Mouse (Mus musculus): ENCODE results near the gene Gpx1.
"Not testable (repeated sequence)": the region's sequence is repeated elsewhere in the genome, so short reads cannot be mapped to it uniquely, and the experiment has no call there.

Gpx1 gene

GRCm38 (mm10) chr9:108338886-108339781 lies at the start of gene Gpx1:
Gene Gpx1, plus strand, starts transcription at chr9:108338903.
- peak; percentile 94 to 95 for DNase-seq (ENCODE audit: low spot score in 2 of 2)

DNA sequence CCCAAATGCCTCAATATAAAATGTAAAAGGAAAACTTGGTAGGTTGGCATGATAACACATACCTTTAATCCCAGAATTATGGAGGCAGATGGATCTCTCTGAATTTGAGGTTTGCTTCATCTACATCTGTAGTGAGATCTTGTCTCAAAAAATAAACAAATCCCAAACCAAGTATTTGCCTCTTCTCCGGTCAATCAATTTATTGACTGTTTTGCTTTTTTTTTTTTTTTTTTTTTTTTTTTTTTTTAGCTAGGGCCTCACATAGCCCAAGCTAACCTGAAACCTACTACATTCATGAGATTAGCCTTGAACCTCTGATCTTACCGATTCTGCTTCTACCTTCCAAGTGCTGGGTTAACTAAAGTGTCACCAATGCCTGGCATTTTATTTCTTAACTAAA lies 49.4 kb upstream of the Gpx1 start:
- no peak for DNase-seq (ENCODE audit: low spot score in 2 of 2)

DNA sequence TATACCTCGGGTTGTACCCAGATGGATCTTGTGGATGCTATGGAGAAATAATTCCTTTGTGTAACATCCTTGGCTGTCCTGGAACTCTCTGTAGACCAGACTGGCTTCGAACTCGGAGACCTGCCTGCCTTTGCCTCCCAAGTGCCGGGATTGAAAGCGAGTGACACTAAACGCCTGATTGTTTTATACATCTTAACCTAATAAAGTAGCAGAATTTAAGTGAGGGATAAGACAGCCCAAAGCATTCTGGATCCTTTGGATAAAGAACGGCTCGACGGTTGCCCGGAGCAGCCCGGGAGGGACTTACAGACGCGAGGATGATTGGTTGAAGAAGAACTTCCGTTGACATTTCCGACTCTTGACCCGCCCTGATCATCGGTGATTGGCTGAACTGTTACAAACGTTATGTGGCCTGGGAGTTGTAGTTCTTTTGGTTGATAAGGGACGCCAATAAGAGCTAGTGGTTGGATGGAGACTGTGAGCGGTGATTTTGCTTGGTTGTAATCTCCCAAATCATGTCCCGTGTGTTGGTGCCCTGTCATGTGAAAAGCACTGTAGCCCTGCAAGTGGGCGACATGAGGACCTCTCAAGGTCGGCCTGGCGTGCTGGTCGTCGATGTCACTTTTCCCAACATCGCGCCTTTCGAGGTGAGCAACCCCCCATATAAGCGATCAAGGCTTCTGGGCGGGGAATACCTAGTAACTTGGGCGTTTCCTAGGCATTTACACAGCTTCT lies 48.5 kb upstream of the Gpx1 start, which contains the start of gene Nicn1:
TSS of gene Nicn1 (plus strand) at position 414 of the 735 bp plus-strand sequence.
- peak; percentile 88 to 89 for DNase-seq (ENCODE audit: low spot score in 2 of 2)

GRCm38 (mm10) chr9:108290773-108291172 lies 47.9 kb upstream of the Gpx1 start:
- DNase-seq (ENCODE audit: low spot score in 2 of 2), result no peak

DNA sequence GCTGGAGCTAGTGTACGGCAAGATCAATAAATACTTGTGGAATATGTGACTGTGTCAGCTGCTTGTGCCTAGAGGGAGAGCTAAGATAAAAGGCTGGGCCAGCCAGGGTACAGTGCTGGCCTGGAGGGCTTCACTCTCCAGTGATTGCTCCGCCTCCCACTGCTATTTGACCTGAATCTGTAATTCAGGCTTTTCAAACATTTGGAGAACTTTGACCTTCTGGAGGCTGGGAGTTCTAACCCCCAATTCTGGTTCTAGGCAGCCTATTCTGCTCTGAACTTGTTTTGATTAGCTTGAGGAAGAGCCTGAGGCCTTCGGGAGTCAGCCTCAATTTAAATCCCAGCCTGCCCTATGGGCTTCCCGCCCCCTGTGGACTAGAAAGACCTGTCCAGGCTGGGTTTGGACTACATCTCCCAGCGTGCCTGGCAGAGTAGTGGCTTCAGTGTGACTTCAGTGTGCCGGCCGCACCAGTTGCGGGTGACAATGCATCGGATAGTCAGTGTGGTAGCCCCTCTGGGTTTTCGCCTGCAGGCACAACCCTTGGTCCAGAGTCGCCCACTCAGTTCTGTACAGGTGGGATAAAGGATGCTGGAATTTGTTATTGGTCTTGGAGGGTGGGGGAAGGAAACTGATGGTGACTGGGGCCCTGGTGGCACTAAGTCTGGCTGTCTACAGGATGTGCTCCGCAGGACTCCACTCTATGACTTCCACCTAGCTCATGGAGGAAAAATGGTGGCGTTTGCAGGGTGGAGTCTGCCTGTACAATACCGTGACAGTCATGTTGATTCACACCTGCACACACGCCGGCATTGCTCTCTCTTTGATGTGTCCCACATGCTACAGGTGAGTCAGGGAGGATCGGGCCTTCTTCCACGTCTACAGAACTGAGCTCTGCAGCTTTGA lies 42.0 kb upstream of the Gpx1 start, which contains the start of gene Amt:
TSS of gene Amt (plus strand) at position 401 of the 903 bp plus-strand sequence.
- no peak for DNase-seq (ENCODE audit: low spot score in 2 of 2)

DNA sequence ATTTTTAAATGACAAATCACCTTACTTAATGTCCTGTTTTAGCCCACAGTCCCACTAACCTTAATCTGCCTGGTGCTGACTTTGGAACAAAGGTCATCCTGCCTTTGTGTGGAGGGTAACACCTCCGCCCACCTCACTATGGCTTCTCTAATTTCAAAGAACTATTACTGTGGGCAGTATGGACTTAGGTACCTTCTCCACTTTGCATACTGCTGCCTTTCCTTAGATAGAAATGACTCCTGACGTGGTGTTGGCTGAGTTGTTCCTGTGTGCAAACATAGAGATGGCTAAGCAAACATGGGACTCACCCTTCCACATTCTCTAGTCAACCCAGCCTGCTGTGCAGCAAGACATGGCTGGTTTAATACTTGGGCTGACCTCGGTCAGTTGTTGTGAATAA lies 36.9 kb upstream of the Gpx1 start:
- no peak for DNase-seq (ENCODE audit: low spot score in 2 of 2)

- no peak for DNase-seq (ENCODE audit: low spot score in 2 of 2)
Observed at GRCm38 (mm10) chr9:108304716-108305115, 34.0 kb upstream of the Gpx1 start.

DNA sequence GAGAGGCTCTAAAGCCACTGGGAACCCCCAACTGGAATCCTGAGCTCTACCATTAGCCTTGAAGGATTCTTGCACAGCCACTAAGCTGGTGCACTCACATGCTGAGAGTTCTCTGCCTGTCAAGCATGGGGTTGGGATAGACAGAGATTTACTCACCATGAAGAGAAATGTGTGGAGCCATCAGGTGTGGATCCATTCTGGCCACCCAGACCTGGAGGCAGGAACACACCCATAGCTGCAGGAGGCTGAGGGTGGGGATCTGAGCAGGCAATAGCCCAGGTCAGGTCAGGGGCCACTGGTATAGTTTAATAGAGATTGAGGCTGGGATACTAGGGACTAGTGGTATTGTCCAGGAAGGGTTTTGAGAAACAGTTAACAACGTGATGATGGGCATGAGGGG lies 33.5 kb upstream of the Gpx1 start:
- peak; percentile 35 to 71 for DNase-seq (ENCODE audit: low spot score in 2 of 2)

DNA sequence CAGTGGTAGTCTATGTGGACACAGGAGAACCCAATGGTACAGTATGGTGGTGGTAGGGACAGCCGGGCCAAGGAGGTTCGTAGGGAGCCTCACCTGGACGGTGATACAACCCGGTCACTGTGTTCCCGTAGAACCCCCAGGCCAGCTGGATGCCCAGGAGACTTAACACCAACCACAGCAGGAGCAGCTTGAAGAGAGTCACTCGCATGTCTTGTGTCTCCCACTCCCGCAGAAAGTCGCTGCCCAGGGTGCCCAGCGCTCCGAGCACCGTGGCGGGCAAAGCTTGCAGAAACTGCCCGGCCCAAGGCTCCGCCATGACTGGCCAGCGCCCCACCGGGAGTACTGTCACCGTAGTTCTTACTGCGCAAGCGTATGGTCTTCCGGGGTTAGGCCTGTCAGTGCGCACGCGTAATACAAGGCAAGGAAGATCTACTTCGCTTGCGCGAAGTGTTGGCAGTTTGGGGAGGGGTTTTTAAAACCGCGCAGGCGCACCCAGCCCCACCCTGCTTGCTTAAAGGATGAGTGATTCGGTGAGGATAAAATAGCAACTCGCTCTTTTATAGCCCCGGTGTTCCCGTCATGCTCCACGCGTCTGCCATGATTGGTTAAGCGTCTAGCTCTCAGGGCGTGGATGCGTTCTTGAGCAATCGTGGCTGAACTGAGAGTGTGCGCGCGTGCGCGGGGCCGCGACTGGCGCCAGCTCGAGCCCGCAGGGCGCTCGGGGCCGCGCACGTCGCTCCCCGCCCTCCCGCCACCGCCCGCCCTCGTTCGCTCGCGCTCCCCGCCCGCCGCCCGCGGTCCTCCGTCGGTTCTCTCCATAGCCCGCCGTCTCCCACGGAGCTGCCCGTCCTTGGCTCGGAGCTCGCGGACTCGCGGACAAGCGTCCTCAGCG lies 32.8 kb upstream of the Gpx1 start, which contains the start of the genes Rhoa and Tcta:
TSS of gene Rhoa (plus strand) at position 501 of the 892 bp plus-strand sequence.
TSS of gene Tcta (minus strand) at position 532 of the 892 bp plus-strand sequence.
- peak; percentile 98 for DNase-seq (ENCODE audit: low spot score in 2 of 2)

DNA sequence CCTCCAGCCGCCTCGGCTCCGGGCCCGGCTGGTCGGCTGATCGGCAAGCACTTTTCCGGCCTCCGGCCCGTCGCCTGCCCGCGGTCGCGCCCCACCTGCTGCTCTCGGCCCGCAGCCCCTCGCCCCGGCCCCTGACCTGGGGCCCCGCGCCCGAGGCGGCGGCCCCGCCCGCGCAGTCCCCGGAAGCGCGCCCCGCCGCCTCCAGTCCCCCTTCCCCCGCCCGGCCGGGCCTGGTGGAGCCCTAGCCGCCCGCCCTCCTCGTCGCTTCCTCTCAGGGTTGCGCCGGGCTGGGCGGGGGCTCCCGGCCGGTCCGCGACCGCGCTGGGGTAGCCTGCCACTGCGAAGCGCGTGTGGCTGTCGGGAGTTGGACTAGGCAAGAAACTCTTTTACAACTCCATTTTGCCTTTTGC lies 32.1 kb upstream of the Gpx1 start:
- DNase-seq (ENCODE audit: low spot score in 2 of 2), result peak; percentile 86 to 93

DNA sequence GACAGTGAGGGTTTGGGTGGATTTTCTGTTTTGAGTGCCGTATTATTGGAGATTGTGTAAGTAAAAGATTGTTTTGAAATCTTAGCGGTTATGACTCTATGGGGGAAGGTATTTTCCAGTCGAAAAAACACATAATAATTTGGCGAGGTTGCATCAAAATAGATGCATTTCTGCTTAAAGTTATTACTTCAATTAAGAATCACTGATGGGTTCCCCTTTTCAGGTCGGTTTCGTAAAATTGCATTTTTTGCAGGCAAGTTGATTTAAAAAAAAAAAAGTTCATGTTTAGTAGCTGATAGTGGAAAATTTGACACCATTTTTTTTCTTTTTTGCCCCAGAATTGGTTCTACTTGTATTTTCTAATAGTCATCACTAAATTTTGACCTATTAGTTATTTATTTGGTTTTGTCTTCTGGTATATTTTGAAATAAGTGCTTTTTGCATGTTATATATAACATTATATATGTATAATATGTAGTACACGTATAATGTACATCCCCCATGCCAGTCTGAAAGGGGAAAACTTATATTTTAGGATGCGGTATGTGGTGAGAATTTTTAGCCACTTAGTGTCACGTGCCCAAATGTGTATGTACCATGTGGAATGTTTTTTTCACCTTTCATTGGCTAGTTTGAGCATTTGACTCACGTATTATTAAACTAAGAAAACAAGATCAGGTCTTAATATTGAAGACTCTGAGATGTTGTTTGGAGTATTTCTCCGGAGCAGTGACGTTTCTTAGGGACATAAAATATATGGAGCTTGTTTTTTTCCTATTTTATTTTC lies 31.5 kb upstream of the Gpx1 start:
- no peak for DNase-seq (ENCODE audit: low spot score in 2 of 2)

DNA sequence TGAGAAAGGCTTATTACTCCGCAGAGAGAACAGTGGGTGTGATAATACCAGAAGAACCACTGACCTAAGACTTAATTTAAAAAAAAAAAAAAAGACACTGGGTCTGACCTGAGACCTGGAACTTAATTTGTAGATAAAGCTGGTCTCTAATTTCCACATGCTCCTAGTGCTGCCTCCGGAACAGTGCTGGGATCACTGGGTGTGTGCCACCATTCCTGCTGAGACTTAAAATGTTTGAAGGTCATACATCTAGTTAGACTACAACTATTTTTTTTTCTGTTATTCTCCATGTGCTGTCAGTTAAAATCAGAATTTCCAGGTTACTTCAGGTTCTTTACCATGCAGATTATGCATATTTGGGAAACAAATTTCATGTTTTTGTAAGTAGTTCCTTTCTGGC lies 30.6 kb upstream of the Gpx1 start:
- DNase-seq (ENCODE audit: low spot score in 2 of 2), result no peak

GRCm38 (mm10) chr9:108317572-108317971 lies 21.1 kb upstream of the Gpx1 start:
- DNase-seq (ENCODE audit: low spot score in 2 of 2), result no peak

DNA sequence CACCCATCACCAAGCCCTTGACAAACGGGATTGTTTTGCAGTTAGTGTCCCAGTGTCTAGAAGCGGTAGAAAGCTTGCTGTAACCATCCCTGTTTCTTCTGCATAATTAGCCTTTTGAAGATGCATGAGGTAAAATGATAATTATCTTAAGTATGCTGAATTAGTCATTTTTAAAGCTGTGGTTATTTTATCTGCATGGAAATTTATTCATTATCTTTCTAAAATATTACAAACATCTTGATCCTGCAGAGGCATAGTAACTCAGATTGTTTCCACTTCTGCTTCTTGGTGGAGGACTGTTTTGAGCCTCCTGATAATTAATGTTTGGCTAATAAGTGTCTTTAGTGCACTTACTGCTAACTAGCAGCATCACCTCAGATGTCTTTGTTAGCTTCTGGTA lies 20.2 kb upstream of the Gpx1 start:
- DNase-seq (ENCODE audit: low spot score in 2 of 2), result no peak

- DNase-seq (ENCODE audit: low spot score in 2 of 2), result not testable (repeated sequence)
Observed at GRCm38 (mm10) chr9:108322054-108322453, 16.6 kb upstream of the Gpx1 start.

DNA sequence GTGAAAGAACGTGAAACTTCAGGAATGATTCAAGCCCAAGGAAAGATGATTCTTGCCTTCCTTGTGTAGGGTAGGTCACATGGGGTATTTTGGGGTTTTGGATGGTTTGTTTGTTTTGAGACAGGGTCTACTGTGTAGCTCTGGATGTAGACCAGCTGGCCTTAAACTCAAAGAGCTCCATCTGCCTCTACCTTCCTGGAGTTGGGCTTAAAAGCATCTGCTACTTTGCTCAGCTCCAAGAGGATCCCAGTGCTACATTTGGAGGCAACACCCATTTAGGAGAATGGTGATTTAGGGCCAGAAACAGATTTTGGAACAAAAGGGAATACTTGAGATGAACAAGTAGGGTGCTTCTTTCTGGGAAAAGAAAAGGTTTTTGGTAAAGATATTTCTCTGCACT lies 13.9 kb upstream of the Gpx1 start:
- no peak for DNase-seq (ENCODE audit: low spot score in 2 of 2)

DNA sequence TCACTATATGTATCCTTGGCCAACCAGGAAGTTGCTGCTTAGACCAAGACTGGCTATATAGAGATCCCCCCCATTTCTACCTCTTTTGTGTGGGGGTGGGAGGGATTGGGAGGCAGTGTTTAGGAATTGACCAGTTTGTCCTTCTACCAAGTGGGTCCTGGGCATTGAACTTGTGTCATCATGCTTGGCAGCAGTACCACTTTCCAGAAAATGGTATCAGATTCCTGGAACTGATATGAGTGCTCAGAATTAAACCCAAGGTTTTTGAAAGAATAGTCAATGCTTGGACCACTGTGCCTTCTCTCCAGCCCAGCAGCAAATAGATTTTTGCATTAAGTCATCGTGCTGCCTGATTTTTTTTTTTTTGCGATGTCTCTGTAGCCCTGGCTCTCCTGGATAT lies 12.9 kb upstream of the Gpx1 start:
- no peak for DNase-seq (ENCODE audit: low spot score in 2 of 2)

DNA sequence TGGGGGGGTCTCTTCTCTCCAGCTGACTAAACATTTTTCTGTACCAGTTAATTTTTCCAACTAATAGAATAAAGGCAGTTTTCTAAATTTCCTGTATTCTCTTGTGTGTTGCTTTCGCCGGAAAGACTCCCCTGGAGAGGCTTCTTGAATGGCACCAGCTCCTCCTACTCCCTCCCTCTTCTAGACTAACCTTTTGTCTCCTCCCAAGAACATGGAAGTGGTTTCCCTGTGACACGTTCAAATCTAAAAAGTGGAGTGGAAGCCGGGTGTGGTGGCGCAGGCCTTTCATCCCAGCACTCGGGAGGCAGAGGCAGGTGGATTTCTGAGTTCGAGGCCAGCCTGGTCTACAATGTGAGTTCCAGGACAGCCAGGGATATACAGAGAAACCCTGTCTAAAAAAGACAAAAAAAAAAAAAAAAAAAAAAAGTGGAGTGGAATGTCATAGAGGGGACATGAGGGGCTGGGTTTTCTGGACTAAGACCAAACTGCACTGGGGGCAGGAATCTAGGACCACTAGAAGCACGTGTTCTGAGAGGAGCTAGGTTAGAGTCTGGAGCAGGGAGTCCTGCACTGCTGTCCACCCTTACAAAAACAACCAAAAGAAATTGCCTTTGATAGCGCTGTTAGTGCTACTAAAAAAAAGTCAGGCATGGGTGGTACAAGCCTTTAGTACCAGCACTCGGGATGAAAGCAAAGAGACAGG lies 704 bp upstream of the Gpx1 start:
- DNase-seq (ENCODE audit: low spot score in 2 of 2), result no peak

DNA sequence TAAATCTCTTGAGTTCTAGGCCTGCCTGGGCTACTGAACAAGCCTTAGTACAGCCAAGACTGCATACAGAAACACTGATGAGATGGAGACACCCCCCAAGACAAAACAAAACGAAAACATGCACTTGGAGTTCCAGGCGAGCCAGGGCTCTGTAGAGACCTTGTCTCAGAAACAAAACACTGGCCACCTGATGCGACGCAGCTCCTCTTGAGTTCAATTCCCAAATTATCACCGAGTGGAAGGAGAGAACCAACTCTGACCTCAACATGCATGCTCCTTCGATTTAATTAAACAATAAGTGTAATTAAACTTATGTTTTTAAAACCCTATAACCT lies 185 bp upstream of the Gpx1 start:
- DNase-seq (ENCODE audit: low spot score in 2 of 2), result peak in 1 of 2 experiments; percentile 66

Data from spleen, postnatal 4 days (tissue).